Mouse (Mus musculus): ENCODE results near the gene Kcnma1. TPM values are rescaled to one million over a fixed set of nuclear protein-coding genes. Genes with fewer than 3 reads are reported as not detected.

Gene Kcnma1
- polyA plus RNA-seq, 1 experiment, result 1.7 TPM

- Histone ChIP-seq H3K4me1 (ENCODE audit: control insufficient read depth, insufficient read depth, low read length) (no peaks in the 10 kb centered on the region), H3K36me3 (ENCODE audit: control insufficient read depth, insufficient read depth, low read length) (no peaks in the 10 kb centered on the region), H3K27me3 (replicated peaks; ENCODE audit: control insufficient read depth, insufficient read depth, low read length) (no peaks in the 10 kb centered on the region; the same call in 1 of the 2 replicates), H3K27ac (ENCODE audit: insufficient read depth, low read depth, low read length) (no peak overlapping the region), H3K4me3 (ENCODE audit: insufficient read depth, low read depth, low read length) (no peak overlapping the region)
- WGBS, result 82% methylated on average over 2 of the region's 2 CpGs
- TF ChIP-seq POLR2A (IDR thresholded peaks at IDR 0.05; ENCODE audit: low read depth, low read length) (no peak), CTCF (conservative IDR thresholded peaks at IDR 0.05; ENCODE audit: insufficient read depth, insufficient read length, low read depth, low read length) (no peak)
- peak; percentile 30 for DNase-seq
Measured at GRCm38 (mm10) chr14:23470071-23470470, 544.2 kb downstream of the Kcnma1 start.

DNA sequence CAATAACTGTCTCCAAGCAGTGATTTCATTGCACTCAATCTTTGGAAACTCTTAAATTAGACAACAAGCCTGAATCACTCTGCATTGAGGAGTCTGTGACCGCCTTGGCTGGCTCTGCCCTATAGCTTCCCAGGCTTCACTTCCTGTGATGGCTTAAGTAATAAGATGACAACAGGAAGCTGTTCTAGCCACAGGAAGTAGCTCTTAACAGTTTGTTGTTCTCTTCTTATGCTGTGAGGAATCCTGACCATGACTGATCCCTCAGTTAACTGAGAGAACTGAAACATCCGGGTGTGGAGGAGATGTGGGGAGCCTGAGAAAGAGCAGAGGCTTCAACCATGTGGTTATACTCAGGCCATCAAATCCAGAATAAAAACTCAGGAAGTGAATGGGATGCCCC, 549.2 kb downstream of the Kcnma1 start:
- TF ChIP-seq CTCF (conservative IDR thresholded peaks at IDR 0.05; ENCODE audit: insufficient read depth, insufficient read length, low read depth, low read length), result no peak
- WGBS, result 64% methylated on average over 2 of the region's 2 CpGs
- no peaks in the 10 kb centered on the region for H3K4me1 ChIP-seq (ENCODE audit: control insufficient read depth, insufficient read depth, low read length)
- DNase-seq, result no peak
- H3K27me3 ChIP-seq (replicated peaks; ENCODE audit: control insufficient read depth, insufficient read depth, low read length), result no peaks in the 10 kb centered on the region; the same call in 1 of the 2 replicates
- no peaks in the 10 kb centered on the region for H3K36me3 ChIP-seq (ENCODE audit: control insufficient read depth, insufficient read depth, low read length)
- no peak overlapping the region for H3K27ac ChIP-seq (ENCODE audit: insufficient read depth, low read depth, low read length)
- no peak overlapping the region for H3K4me3 ChIP-seq (ENCODE audit: insufficient read depth, low read depth, low read length)

- Histone ChIP-seq H3K4me1 (ENCODE audit: control insufficient read depth, insufficient read depth, low read length) (no peaks in the 10 kb centered on the region), H3K27me3 (replicated peaks; ENCODE audit: control insufficient read depth, insufficient read depth, low read length) (no peaks in the 10 kb centered on the region; the same call in 1 of the 2 replicates), H3K4me3 (ENCODE audit: insufficient read depth, low read depth, low read length) (no peak overlapping the region), H3K36me3 (ENCODE audit: control insufficient read depth, insufficient read depth, low read length) (no peaks in the 10 kb centered on the region), H3K27ac (ENCODE audit: insufficient read depth, low read depth, low read length) (no peak overlapping the region)
- WGBS, result 60% methylated on average over 4 of the region's 4 CpGs
- DNase-seq, result no peak
- TF ChIP-seq CTCF (conservative IDR thresholded peaks at IDR 0.05; ENCODE audit: insufficient read depth, insufficient read length, low read depth, low read length), result no peak
- TF ChIP-seq POLR2A (IDR thresholded peaks at IDR 0.05; ENCODE audit: low read depth, low read length), result no peak
Measured at GRCm38 (mm10) chr14:23458560-23458959, 555.7 kb downstream of the Kcnma1 start.

GRCm38 (mm10) chr14:23451681-23452080, 562.6 kb downstream of the Kcnma1 start:
- Histone ChIP-seq H3K27ac (ENCODE audit: insufficient read depth, low read depth, low read length) (no peak overlapping the region), H3K36me3 (ENCODE audit: control insufficient read depth, insufficient read depth, low read length) (no peaks in the 10 kb centered on the region), H3K4me3 (ENCODE audit: insufficient read depth, low read depth, low read length) (no peak overlapping the region), H3K4me1 (ENCODE audit: control insufficient read depth, insufficient read depth, low read length) (no peaks in the 10 kb centered on the region), H3K27me3 (replicated peaks; ENCODE audit: control insufficient read depth, insufficient read depth, low read length) (no peaks in the 10 kb centered on the region)
- no peak for DNase-seq
- WGBS, result 64% methylated on average over 6 of the region's 6 CpGs
- TF ChIP-seq POLR2A (IDR thresholded peaks at IDR 0.05; ENCODE audit: low read depth, low read length) (no peak), CTCF (conservative IDR thresholded peaks at IDR 0.05; ENCODE audit: insufficient read depth, insufficient read length, low read depth, low read length) (no peak)

GRCm38 (mm10) chr14:23437467-23437866, 576.8 kb downstream of the Kcnma1 start:
- WGBS, result 71% methylated on average over 3 of the region's 3 CpGs
- Histone ChIP-seq H3K27me3 (replicated peaks; ENCODE audit: control insufficient read depth, insufficient read depth, low read length) (no peaks in the 10 kb centered on the region), H3K27ac (ENCODE audit: insufficient read depth, low read depth, low read length) (no peak overlapping the region), H3K4me1 (ENCODE audit: control insufficient read depth, insufficient read depth, low read length) (no peaks in the 10 kb centered on the region), H3K36me3 (ENCODE audit: control insufficient read depth, insufficient read depth, low read length) (no peaks in the 10 kb centered on the region), H3K4me3 (ENCODE audit: insufficient read depth, low read depth, low read length) (no peak overlapping the region)
- no peak for TF ChIP-seq CTCF (conservative IDR thresholded peaks at IDR 0.05; ENCODE audit: insufficient read depth, insufficient read length, low read depth, low read length)
- TF ChIP-seq POLR2A (IDR thresholded peaks at IDR 0.05; ENCODE audit: low read depth, low read length), result no peak
- DNase-seq, result no peak

- 74% methylated on average over 8 of the region's 8 CpGs for WGBS
Measured at GRCm38 (mm10) chr14:23435861-23436260, 578.4 kb downstream of the Kcnma1 start.

GRCm38 (mm10) chr14:23430006-23430405, 584.3 kb downstream of the Kcnma1 start:
- H3K27ac ChIP-seq (ENCODE audit: insufficient read depth, low read depth, low read length), result no peak overlapping the region
- WGBS, result 87% methylated on average over 2 of the region's 2 CpGs
- no peaks in the 10 kb centered on the region for H3K27me3 ChIP-seq (replicated peaks; ENCODE audit: control insufficient read depth, insufficient read depth, low read length)
- no peaks in the 10 kb centered on the region for H3K36me3 ChIP-seq (ENCODE audit: control insufficient read depth, insufficient read depth, low read length)
- DNase-seq, result no peak
- TF ChIP-seq POLR2A (IDR thresholded peaks at IDR 0.05; ENCODE audit: low read depth, low read length) (no peak), CTCF (conservative IDR thresholded peaks at IDR 0.05; ENCODE audit: insufficient read depth, insufficient read length, low read depth, low read length) (no peak)
- no peaks in the 10 kb centered on the region for H3K4me1 ChIP-seq (ENCODE audit: control insufficient read depth, insufficient read depth, low read length)
- no peak overlapping the region for H3K4me3 ChIP-seq (ENCODE audit: insufficient read depth, low read depth, low read length)

More at GRCm38 (mm10) chr14:23435861-23436260, 578.4 kb downstream of the Kcnma1 start:
- H3K4me3 ChIP-seq (ENCODE audit: insufficient read depth, low read depth, low read length), result no peak overlapping the region
- no peaks in the 10 kb centered on the region for H3K4me1 ChIP-seq (ENCODE audit: control insufficient read depth, insufficient read depth, low read length)
- DNase-seq, result no peak
- TF ChIP-seq CTCF (conservative IDR thresholded peaks at IDR 0.05; ENCODE audit: insufficient read depth, insufficient read length, low read depth, low read length), result no peak
- no peak for TF ChIP-seq POLR2A (IDR thresholded peaks at IDR 0.05; ENCODE audit: low read depth, low read length)
- H3K27ac ChIP-seq (ENCODE audit: insufficient read depth, low read depth, low read length), result no peak overlapping the region
- H3K27me3 ChIP-seq (replicated peaks; ENCODE audit: control insufficient read depth, insufficient read depth, low read length), result no peaks in the 10 kb centered on the region
- H3K36me3 ChIP-seq (ENCODE audit: control insufficient read depth, insufficient read depth, low read length), result no peaks in the 10 kb centered on the region
